In the genomic region with DNA sequence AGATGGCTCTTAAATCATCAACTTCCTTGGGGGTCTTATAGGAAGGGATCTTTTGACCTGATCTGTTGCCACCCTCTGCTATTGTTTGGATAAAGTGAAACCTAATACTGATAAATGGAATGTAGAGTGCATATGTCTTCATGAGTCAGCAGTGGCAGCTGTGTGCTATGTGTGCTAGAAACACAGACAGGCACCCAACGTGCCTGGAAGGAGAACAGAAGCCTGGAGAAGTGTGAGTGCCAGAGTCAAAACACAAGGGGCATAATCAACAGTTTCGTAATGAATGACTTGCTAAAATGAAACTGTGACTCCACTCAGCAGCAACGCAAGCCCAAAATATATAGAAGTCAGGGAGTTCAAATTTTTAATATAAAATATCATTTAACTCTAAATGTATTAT, we compare ENCODE assay signal across 27 mouse cellular contexts.
DNase-seq lines count a peak whose midpoint lies in the region; ATAC-seq and TF ChIP-seq lines count a peak whose summit lies in the region.
"Had no signal": no experiment of that assay in that cellular context is flagged by ENCODE, and none has a peak within 500 bp of the region (broad histone marks: within the 10 kb centered on the region; RNA-seq: fewer than 3 reads in every experiment).

No protein-coding gene starts in this region.

- no peak overlapping the region for H3ac ChIP-seq in C2C12 (ENCODE audit: control insufficient read depth, insufficient read length, low read depth)

- H3K27ac ChIP-seq in hindbrain, embryonic 12.5 days, result 0 out of 2 replicates have a peak overlapping the region, but pooled peaks have one; percentile 23
- H3K27ac ChIP-seq in hindbrain, embryonic 10.5 days, result no peak overlapping the region
- H3K27ac ChIP-seq in midbrain, embryonic 15.5 days, result peak overlapping the region; percentile 64; the same call in 1 of the 2 replicates
- H3K27ac ChIP-seq: embryonic facial prominence, embryonic 10.5 days; forebrain, embryonic 15.5 days; hindbrain, postnatal 0 days; kidney, postnatal 0 days; left cerebral cortex, adult 2 months; limb, embryonic 10.5 days; stomach, embryonic 15.5 days had no signal

- H3K4me3 ChIP-seq in hindbrain, embryonic 12.5 days, result no peak overlapping the region
- no peak overlapping the region for H3K4me3 ChIP-seq in hindbrain, embryonic 10.5 days
- no peak overlapping the region for H3K4me3 ChIP-seq in C2C12 (ENCODE audit: insufficient read depth, poor library complexity, severe bottlenecking)
- no peak overlapping the region for H3K4me3 ChIP-seq in midbrain, embryonic 15.5 days
- H3K4me3 ChIP-seq: embryonic facial prominence, embryonic 10.5 days; forebrain, embryonic 15.5 days; heart, embryonic 12.5 days; left cerebral cortex, adult 2 months; limb, embryonic 10.5 days; megakaryocyte, embryonic 14.5 days; stomach, embryonic 15.5 days had no signal

- DNase-seq in hindbrain, embryonic 10.5 days (ENCODE audit: low spot score), result no peak
- peak; percentile 68 for DNase-seq in brain, embryonic 14.5 days (ENCODE audit: low read depth)
- DNase-seq in adrenal gland, postnatal 10 days, result no peak
- DNase-seq: adrenal gland, postnatal 14 days; cerebellum, adult 11-12 months; cerebellum, postnatal 25 days; heart, adult 11 months; heart, postnatal 14 days; liver, postnatal 0 days; lung, postnatal 10 days; right cerebral cortex, postnatal 25 days; thymus, adult 18-20 months had no signal

- peaks cover 8% of the 10 kb centered on the region for H3K79me3 ChIP-seq in C2C12 (ENCODE audit: low read depth)

- TF ChIP-seq CTCF in C2C12 (IDR thresholded peaks at IDR 0.05; ENCODE audit: control insufficient read depth, insufficient read depth, insufficient read length), result no peak
- TF ChIP-seq CTCF in brain, embryonic 14.5 days (IDR thresholded peaks at IDR 0.05; ENCODE audit: borderline replicate concordance, extremely low read depth, insufficient read depth, insufficient read length), result no peak

- H3K4me1 ChIP-seq in hindbrain, embryonic 12.5 days, result peaks cover 61% of the 10 kb centered on the region
- H3K4me1 ChIP-seq in hindbrain, embryonic 10.5 days (replicated peaks), result peaks cover 93% of the 10 kb centered on the region
- peaks cover 93% of the 10 kb centered on the region for H3K4me1 ChIP-seq in midbrain, embryonic 15.5 days

- H3K9ac ChIP-seq in hindbrain, embryonic 12.5 days, result no peak overlapping the region
- H3K9ac ChIP-seq in midbrain, embryonic 15.5 days, result peak overlapping the region; percentile 16; the same call in 1 of the 2 replicates
- H3K9ac ChIP-seq: forebrain, embryonic 15.5 days; heart, embryonic 12.5 days; liver, postnatal 0 days; stomach, embryonic 15.5 days had no signal

- H3K36me3 ChIP-seq in hindbrain, embryonic 12.5 days, result 0 out of 2 replicates have a peak, but pooled peaks cover 5% of the 10 kb centered on the region
- H3K36me3 ChIP-seq in hindbrain, embryonic 10.5 days, result peaks cover 75% of the 10 kb centered on the region
- peaks cover 5% of the 10 kb centered on the region for H3K36me3 ChIP-seq in C2C12 (ENCODE audit: control insufficient read depth, insufficient read depth)
- H3K36me3 ChIP-seq in midbrain, embryonic 15.5 days (replicated peaks), result 0 out of 2 replicates have a peak, but pooled peaks cover 3% of the 10 kb centered on the region
- H3K36me3 ChIP-seq: forebrain, embryonic 15.5 days; heart, embryonic 12.5 days; limb, embryonic 10.5 days; stomach, embryonic 15.5 days had no signal

- no peak for ATAC-seq in hindbrain, embryonic 12.5 days (ENCODE audit: low FRiP score)
- ATAC-seq in midbrain, embryonic 15.5 days (replicated peaks), result no peak
- ATAC-seq in erythroblast, adult 5-6 weeks (replicated peaks; ENCODE audit: low FRiP score, poor library complexity, severe bottlenecking), result no peak
- ATAC-seq: activated CD4-positive, CD25-positive, alpha-beta regulatory T cell, adult 4 months; forebrain, embryonic 15.5 days; hindbrain, postnatal 0 days; intestine, postnatal 0 days; liver, postnatal 0 days had no signal

- 50% methylated on average over 3 of the region's 3 CpGs for WGBS in hindbrain, embryonic 12.5 days
- 65% methylated on average over 3 of the region's 3 CpGs for WGBS in hindbrain, embryonic 10.5 days
- WGBS in midbrain, embryonic 15.5 days, result 39% methylated on average over 3 of the region's 3 CpGs

- peaks cover 8% of the 10 kb centered on the region for H3K79me2 ChIP-seq in C2C12 (ENCODE audit: control insufficient read depth, insufficient read depth)

- H3K27me3 ChIP-seq in hindbrain, embryonic 12.5 days, result peaks cover 7% of the 10 kb centered on the region; the same call in 1 of the 2 replicates
- H3K27me3 ChIP-seq in hindbrain, embryonic 10.5 days (ENCODE audit: insufficient read depth, poor library complexity, severe bottlenecking), result peaks cover 38% of the 10 kb centered on the region
- no peaks in the 10 kb centered on the region for H3K27me3 ChIP-seq in C2C12 (ENCODE audit: control insufficient read depth, insufficient read depth, insufficient read length)
- no peaks in the 10 kb centered on the region for H3K27me3 ChIP-seq in midbrain, embryonic 15.5 days (replicated peaks)

- H3K4me2 ChIP-seq in hindbrain, embryonic 12.5 days (replicated peaks), result no peak overlapping the region
- H3K4me2 ChIP-seq in midbrain, embryonic 15.5 days, result peak overlapping the region; percentile 73; the same call in 1 of the 2 replicates
- H3K4me2 ChIP-seq: heart, embryonic 12.5 days; stomach, embryonic 15.5 days had no signal

- H3K9me3 ChIP-seq in hindbrain, embryonic 12.5 days (replicated peaks), result no peaks in the 10 kb centered on the region
- H3K9me3 ChIP-seq in hindbrain, embryonic 10.5 days, result no peaks in the 10 kb centered on the region
- no peaks in the 10 kb centered on the region for H3K9me3 ChIP-seq in midbrain, embryonic 15.5 days
- H3K9me3 ChIP-seq: embryonic facial prominence, embryonic 10.5 days; forebrain, embryonic 15.5 days; heart, embryonic 12.5 days; limb, embryonic 10.5 days; stomach, embryonic 15.5 days had no signal

- TF ChIP-seq POLR2A in brain, embryonic 14.5 days (IDR thresholded peaks at IDR 0.05; ENCODE audit: borderline replicate concordance, extremely low read depth, insufficient read depth, insufficient read length, poor library complexity, severe bottlenecking), result no peak

TF ChIP-seq in C2C12, 6 proteins besides CTCF, POLR2A, EP300 and RAD21:
- peak; percentile 84 for TF ChIP-seq MYOD1 (IDR thresholded peaks at IDR 0.05; ENCODE audit: control insufficient read depth, insufficient read length, low read depth)
- no peak for TF ChIP-seq USF1 (IDR thresholded peaks at IDR 0.05; ENCODE audit: low read depth)
